Mouse (Mus musculus) thymus, adult 18-20 months (tissue): ENCODE measurements around the gene Bcan.

ENCODE experiments used
- DNase-seq, 2 experiments: peaks; one replicate each; pipeline ENCODE4 v3.0.0; 2022; ENCODE audit warnings: mixed read lengths in 2 of 2

Bcan gene

DNA sequence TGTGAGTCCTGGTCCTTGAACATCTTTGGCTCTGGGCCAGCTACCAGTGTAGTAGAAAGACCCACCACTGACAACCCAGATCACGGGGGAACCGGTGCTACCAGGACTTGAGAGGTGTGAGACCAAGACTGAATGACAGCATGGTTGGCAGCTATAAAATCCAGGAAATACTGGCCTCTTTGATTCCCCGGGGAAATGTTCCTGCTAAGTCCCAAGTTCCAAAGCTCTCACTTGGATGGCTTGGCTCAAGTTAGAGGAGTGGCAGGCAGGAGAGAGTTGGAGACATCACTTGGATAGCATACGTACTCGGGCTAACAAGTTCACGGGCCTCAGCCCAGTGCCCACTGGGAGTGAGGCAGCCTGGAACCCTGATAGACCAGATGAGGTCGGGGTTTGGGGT is 56.4 kb downstream of the Bcan start:
- no peak for DNase-seq

DNA sequence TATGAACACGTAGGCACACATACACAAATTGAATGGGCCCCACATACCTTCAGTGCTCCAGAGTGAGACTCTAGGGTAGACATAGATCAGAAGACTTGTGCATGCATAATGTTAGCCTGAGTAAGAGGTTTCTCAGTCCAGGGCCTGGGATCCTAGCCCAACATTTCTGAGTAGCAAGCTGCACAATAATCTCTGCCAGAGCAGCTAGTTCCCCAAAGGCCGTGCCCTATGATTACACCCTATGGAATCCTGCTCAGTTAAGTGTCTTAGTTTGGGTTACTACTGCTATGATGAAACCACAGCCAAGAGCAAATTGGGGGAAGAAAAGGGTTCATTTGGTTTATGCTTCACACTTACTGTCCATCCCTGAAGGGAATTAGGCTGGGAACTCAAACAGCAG is 57.6 kb downstream of the Bcan start:
- no peak for DNase-seq

DNA sequence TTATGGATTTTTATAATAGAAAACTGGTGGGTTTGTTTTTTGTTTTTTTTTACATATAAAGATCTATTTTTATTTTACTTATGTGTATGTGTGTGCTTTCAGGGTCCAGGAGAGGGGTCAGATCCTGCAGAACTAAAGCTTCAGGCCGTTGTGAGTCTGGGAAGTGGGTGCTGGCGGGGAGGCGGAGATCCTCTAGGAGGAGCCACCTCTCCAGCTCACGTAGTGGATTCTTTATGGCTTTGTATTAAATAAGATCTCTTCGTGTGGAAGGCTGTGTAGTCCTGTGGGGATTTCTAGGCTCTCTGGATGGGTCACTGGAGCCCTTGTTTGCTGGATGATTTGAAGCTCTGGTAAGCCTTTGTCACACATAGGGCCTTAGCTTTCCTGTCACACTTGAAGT is 59.4 kb downstream of the Bcan start:
- DNase-seq = no peak
